Mouse (Mus musculus): ENCODE results near the gene Myo1d. TPM values are rescaled to one million over a fixed set of nuclear protein-coding genes. Genes with fewer than 3 reads are reported as not detected.

Myo1d gene
- polyA plus RNA-seq, 1 experiment from 2014 or later = 10.8 TPM

GRCm38 (mm10) chr11:80789647-80790240 lies 9.9 kb upstream of the Myo1d start:
- no peak overlapping the region for H3K9ac ChIP-seq (ENCODE audit: low read depth, low read length)
- H3K27me3 ChIP-seq (ENCODE audit: control insufficient read depth, insufficient read depth, low read length) = no peaks in the 10 kb centered on the region
- no peaks in the 10 kb centered on the region for H3K36me3 ChIP-seq (ENCODE audit: control insufficient read depth, insufficient read depth, low read length)
- no peaks in the 10 kb centered on the region for H3K4me1 ChIP-seq (ENCODE audit: control insufficient read depth, insufficient read depth, low read length)
- no peak overlapping the region for H3K4me2 ChIP-seq
- 57% methylated on average over 7 of the region's 7 CpGs for WGBS (ENCODE audit: insufficient replicate concordance)
- H3K27ac ChIP-seq (ENCODE audit: low read depth, low read length) = no peak overlapping the region
- H3K4me3 ChIP-seq (ENCODE audit: low read depth, low read length) = no peak overlapping the region
- no peak for ATAC-seq (replicated peaks; ENCODE audit: insufficient number of reproducible peaks, low FRiP score, low TSS enrichment)
- H3K9me3 ChIP-seq (replicated peaks; ENCODE audit: control insufficient read depth, low read length) = no peaks in the 10 kb centered on the region

- WGBS (ENCODE audit: insufficient replicate concordance) = 68% methylated on average over 5 of the region's 5 CpGs
- Histone ChIP-seq H3K9me3 (replicated peaks; ENCODE audit: control insufficient read depth, low read length) (no peaks in the 10 kb centered on the region), H3K27me3 (ENCODE audit: control insufficient read depth, insufficient read depth, low read length) (no peaks in the 10 kb centered on the region), H3K27ac (ENCODE audit: low read depth, low read length) (no peak overlapping the region), H3K4me1 (ENCODE audit: control insufficient read depth, insufficient read depth, low read length) (peaks cover 4% of the 10 kb centered on the region; the same call in 1 of the 2 replicates), H3K36me3 (ENCODE audit: control insufficient read depth, insufficient read depth, low read length) (no peaks in the 10 kb centered on the region), H3K4me3 (ENCODE audit: low read depth, low read length) (no peak overlapping the region), H3K4me2 (no peak overlapping the region), H3K9ac (ENCODE audit: low read depth, low read length) (no peak overlapping the region)
- ATAC-seq (replicated peaks; ENCODE audit: insufficient number of reproducible peaks, low FRiP score, low TSS enrichment) = no peak
Observed at GRCm38 (mm10) chr11:80785672-80786071, 5.8 kb upstream of the Myo1d start.

GRCm38 (mm10) chr11:80784294-80784743 lies 4.5 kb upstream of the Myo1d start:
- peak overlapping the region; percentile 22 for H3K4me2 ChIP-seq
- 8% methylated on average over 3 of the region's 3 CpGs for WGBS (ENCODE audit: insufficient replicate concordance)
- ATAC-seq (replicated peaks; ENCODE audit: insufficient number of reproducible peaks, low FRiP score, low TSS enrichment) = no peak

DNA sequence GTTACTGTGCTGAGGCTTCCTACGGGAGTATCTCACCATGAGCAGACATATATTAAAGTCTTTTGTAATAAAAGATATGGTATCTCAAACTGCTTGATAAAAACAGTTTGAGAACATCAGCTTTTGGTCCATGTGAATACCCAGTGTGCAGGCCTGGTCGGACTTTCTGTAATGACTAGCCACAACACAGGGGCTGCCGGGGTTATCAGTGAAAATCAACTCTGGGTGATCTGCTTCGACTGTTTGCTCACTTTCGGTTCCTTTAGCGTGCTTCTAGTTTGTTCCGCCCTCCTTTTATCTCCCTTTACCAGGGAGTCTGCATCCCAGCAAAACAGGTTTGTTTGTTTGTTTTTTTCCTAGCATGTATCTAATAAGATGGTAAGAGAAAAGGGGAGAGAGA lies 3.6 kb upstream of the Myo1d start:
- Histone ChIP-seq H3K9me3 (replicated peaks; ENCODE audit: control insufficient read depth, low read length) (no peaks in the 10 kb centered on the region), H3K27me3 (ENCODE audit: control insufficient read depth, insufficient read depth, low read length) (no peaks in the 10 kb centered on the region), H3K27ac (ENCODE audit: low read depth, low read length) (0 out of 2 replicates have a peak overlapping the region, but pooled peaks have one; percentile 63), H3K36me3 (ENCODE audit: control insufficient read depth, insufficient read depth, low read length) (no peaks in the 10 kb centered on the region), H3K4me1 (ENCODE audit: control insufficient read depth, insufficient read depth, low read length) (peaks cover 4% of the 10 kb centered on the region; the same call in 1 of the 2 replicates), H3K4me3 (ENCODE audit: low read depth, low read length) (no peak overlapping the region), H3K4me2 (no peak overlapping the region), H3K9ac (ENCODE audit: low read depth, low read length) (no peak overlapping the region)
- no peak for ATAC-seq (replicated peaks; ENCODE audit: insufficient number of reproducible peaks, low FRiP score, low TSS enrichment)
- WGBS (ENCODE audit: insufficient replicate concordance) = 44% methylated on average over 7 of the region's 7 CpGs

More at GRCm38 (mm10) chr11:80784294-80784743, 4.5 kb upstream of the Myo1d start:
- H3K9me3 ChIP-seq (replicated peaks; ENCODE audit: control insufficient read depth, low read length) = no peaks in the 10 kb centered on the region
- H3K4me1 ChIP-seq (ENCODE audit: control insufficient read depth, insufficient read depth, low read length) = peaks cover 4% of the 10 kb centered on the region; the same call in 1 of the 2 replicates
- H3K27me3 ChIP-seq (ENCODE audit: control insufficient read depth, insufficient read depth, low read length) = no peaks in the 10 kb centered on the region
- H3K9ac ChIP-seq (ENCODE audit: low read depth, low read length) = no peak overlapping the region
- no peaks in the 10 kb centered on the region for H3K36me3 ChIP-seq (ENCODE audit: control insufficient read depth, insufficient read depth, low read length)
- H3K27ac ChIP-seq (ENCODE audit: low read depth, low read length) = peak overlapping the region; percentile 63
- no peak overlapping the region for H3K4me3 ChIP-seq (ENCODE audit: low read depth, low read length)

- no peak for ATAC-seq (replicated peaks; ENCODE audit: insufficient number of reproducible peaks, low FRiP score, low TSS enrichment)
- no peaks in the 10 kb centered on the region for H3K27me3 ChIP-seq (ENCODE audit: control insufficient read depth, insufficient read depth, low read length)
- no peaks in the 10 kb centered on the region for H3K36me3 ChIP-seq (ENCODE audit: control insufficient read depth, insufficient read depth, low read length)
- no peaks in the 10 kb centered on the region for H3K9me3 ChIP-seq (replicated peaks; ENCODE audit: control insufficient read depth, low read length)
- H3K4me1 ChIP-seq (ENCODE audit: control insufficient read depth, insufficient read depth, low read length) = peaks cover 4% of the 10 kb centered on the region; the same call in 1 of the 2 replicates
- 90% methylated on average over 2 of the region's 2 CpGs for WGBS (ENCODE audit: insufficient replicate concordance)
- H3K4me2 ChIP-seq = no peak overlapping the region
- no peak overlapping the region for H3K27ac ChIP-seq (ENCODE audit: low read depth, low read length)
- no peak overlapping the region for H3K4me3 ChIP-seq (ENCODE audit: low read depth, low read length)
- no peak overlapping the region for H3K9ac ChIP-seq (ENCODE audit: low read depth, low read length)
Observed at GRCm38 (mm10) chr11:80781535-80781934, 1.7 kb upstream of the Myo1d start.

GRCm38 (mm10) chr11:80778916-80779526 lies 804 bp downstream of the Myo1d start:
- 4% methylated on average over 18 of the region's 18 CpGs for WGBS (ENCODE audit: insufficient replicate concordance)

DNA sequence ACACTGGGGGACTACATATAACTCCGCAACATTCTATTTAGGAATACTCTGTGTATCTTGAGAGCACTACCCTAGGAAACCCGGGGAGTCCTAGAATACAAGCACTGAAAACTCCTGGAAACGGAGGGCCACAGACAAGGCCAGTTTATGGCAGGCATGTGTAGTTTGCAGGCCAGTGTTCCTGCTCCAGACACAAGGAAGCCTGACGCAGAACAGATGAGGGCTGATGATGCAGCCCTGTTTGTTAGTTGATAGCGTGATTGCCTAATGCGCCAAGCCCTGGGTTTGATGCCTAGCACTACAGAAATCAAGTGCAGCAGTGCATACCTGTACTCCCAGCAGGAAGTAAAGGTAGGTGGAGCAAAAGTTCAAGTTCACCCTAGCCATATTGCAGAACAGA lies 1.7 kb downstream of the Myo1d start:
- Histone ChIP-seq H3K9ac (ENCODE audit: low read depth, low read length) (no peak overlapping the region), H3K27me3 (ENCODE audit: control insufficient read depth, insufficient read depth, low read length) (no peaks in the 10 kb centered on the region), H3K4me2 (no peak overlapping the region), H3K27ac (ENCODE audit: low read depth, low read length) (no peak overlapping the region), H3K9me3 (replicated peaks; ENCODE audit: control insufficient read depth, low read length) (no peaks in the 10 kb centered on the region), H3K4me3 (ENCODE audit: low read depth, low read length) (no peak overlapping the region), H3K4me1 (ENCODE audit: control insufficient read depth, insufficient read depth, low read length) (peaks cover 1% of the 10 kb centered on the region), H3K36me3 (ENCODE audit: control insufficient read depth, insufficient read depth, low read length) (no peaks in the 10 kb centered on the region)
- 69% methylated on average over 6 of the region's 6 CpGs for whole genome bisulfite sequencing (ENCODE audit: insufficient replicate concordance)
- no peak for ATAC-seq (replicated peaks; ENCODE audit: insufficient number of reproducible peaks, low FRiP score, low TSS enrichment)

More at GRCm38 (mm10) chr11:80778916-80779526, 804 bp downstream of the Myo1d start:
- no peaks in the 10 kb centered on the region for H3K27me3 ChIP-seq (ENCODE audit: control insufficient read depth, insufficient read depth, low read length)
- H3K9me3 ChIP-seq (replicated peaks; ENCODE audit: control insufficient read depth, low read length) = no peaks in the 10 kb centered on the region
- peaks cover 1% of the 10 kb centered on the region for H3K4me1 ChIP-seq (ENCODE audit: control insufficient read depth, insufficient read depth, low read length)
- H3K36me3 ChIP-seq (ENCODE audit: control insufficient read depth, insufficient read depth, low read length) = no peaks in the 10 kb centered on the region
- peak overlapping the region; percentile 95 for H3K4me2 ChIP-seq
- H3K4me3 ChIP-seq (ENCODE audit: low read depth, low read length) = peak overlapping the region; percentile 88
- ATAC-seq (replicated peaks; ENCODE audit: insufficient number of reproducible peaks, low FRiP score, low TSS enrichment) = no peak
- H3K27ac ChIP-seq (ENCODE audit: low read depth, low read length) = peak overlapping the region; percentile 66; the same call in 1 of the 2 replicates
- peak overlapping the region; percentile 78 for H3K9ac ChIP-seq (ENCODE audit: low read depth, low read length)

DNA sequence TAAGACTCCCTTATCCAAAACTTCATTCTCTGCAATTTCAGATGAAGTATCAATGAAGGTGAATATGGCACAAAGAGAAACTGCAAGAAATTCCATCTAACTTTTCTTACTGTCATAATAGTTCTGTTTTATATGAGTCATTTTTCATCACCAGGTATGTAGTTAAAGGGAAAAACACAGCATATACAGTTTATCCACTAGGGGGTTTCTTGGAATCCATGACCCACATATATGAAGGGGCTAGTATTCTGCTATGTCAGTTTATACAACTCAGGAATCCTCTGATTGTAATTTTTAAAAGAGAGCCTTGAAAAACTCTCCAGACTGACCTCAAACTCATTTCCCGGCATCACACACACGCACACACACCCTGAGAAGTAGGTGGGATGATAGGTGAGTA lies 2.1 kb downstream of the Myo1d start:
- Histone ChIP-seq H3K9me3 (replicated peaks; ENCODE audit: control insufficient read depth, low read length) (no peaks in the 10 kb centered on the region), H3K9ac (ENCODE audit: low read depth, low read length) (no peak overlapping the region), H3K4me1 (ENCODE audit: control insufficient read depth, insufficient read depth, low read length) (peaks cover 6% of the 10 kb centered on the region), H3K27ac (ENCODE audit: low read depth, low read length) (no peak overlapping the region), H3K4me2 (no peak overlapping the region), H3K27me3 (ENCODE audit: control insufficient read depth, insufficient read depth, low read length) (no peaks in the 10 kb centered on the region), H3K4me3 (ENCODE audit: low read depth, low read length) (no peak overlapping the region), H3K36me3 (ENCODE audit: control insufficient read depth, insufficient read depth, low read length) (no peaks in the 10 kb centered on the region)
- 87% methylated on average over 2 of the region's 2 CpGs for WGBS (ENCODE audit: insufficient replicate concordance)
- ATAC-seq (replicated peaks; ENCODE audit: insufficient number of reproducible peaks, low FRiP score, low TSS enrichment) = no peak

Measured in heart, embryonic 11.5 days (tissue).